Mouse (Mus musculus) E14TG2a.4 (cell line): ENCODE results near the gene Sgcb.

Source experiments
- H3K27me3 ChIP-seq: 2 replicates; pipeline ENCODE4 v1.6.1; 2014; ENCODE audit warnings: low read length, control low read depth; ENCODE audit not compliant: insufficient read depth
- H3K36me3 ChIP-seq: 2 replicates; pipeline ENCODE4 v1.6.1; 2014; ENCODE audit warnings: low read length, control low read depth; ENCODE audit not compliant: insufficient read depth
- H3K4me1 ChIP-seq: replicated peaks from 2 replicates; pipeline ENCODE4 v1.6.1; 2014; ENCODE audit warnings: low read depth, low read length, control low read depth
- H3K4me3 ChIP-seq: replicated peaks from 2 replicates; pipeline ENCODE4 v1.5.1; 2014; ENCODE audit warnings: mild to moderate bottlenecking, low read length
- H3K9me3 ChIP-seq: 2 replicates; pipeline ENCODE4 v1.6.1; 2014; ENCODE audit warnings: low read length, control low read depth
- CTCF ChIP-seq: conservative IDR thresholded peaks from 2 replicates; pipeline ENCODE4 v1.5.1; 2014; ENCODE audit warnings: low read length
- NANOG ChIP-seq: IDR thresholded peaks from 2 replicates; pipeline ENCODE4 v1.6.1; 2014; ENCODE audit warnings: borderline replicate concordance, low read length, mixed read lengths
- POU5F1 ChIP-seq: IDR thresholded peaks from 2 replicates; pipeline ENCODE4 v1.6.1; 2014; ENCODE audit warnings: low read length, borderline replicate concordance

Sgcb gene

DNA sequence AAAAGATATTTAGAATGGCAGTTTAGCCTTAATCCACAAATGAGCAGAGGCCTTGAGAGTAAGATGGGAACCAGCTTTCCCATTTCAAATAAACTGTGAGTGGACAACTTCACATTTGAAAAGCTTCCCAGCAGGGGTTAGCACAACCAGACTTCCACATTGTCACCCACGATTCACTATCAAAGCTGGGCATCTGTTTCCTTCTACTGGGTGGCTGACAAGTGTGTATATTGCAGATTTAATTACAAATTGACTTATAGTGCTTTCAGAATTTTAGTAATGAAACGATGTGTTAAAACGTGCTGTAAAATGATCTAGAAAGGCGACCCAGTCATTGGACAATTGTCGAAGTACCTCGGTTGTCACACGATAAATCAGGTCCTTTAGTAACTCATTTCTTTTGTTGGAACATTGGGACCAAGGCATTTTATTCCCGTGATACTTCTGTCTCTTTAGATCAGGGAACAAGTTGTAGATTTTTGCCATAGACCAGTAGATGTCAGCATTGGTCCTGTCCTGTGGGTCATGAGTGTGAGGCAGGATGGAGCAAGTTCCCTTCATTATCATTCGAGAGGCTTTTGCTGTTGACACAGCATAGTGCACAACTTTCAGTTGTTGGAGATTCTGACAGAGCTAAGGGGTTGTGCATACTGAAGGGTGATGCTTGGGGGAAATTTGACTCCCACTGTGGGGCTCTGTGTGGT lies 36.3 kb upstream of the Sgcb start:
- Histone ChIP-seq H3K9me3 (no peaks in the 10 kb centered on the region), H3K4me3 (no peak overlapping the region), H3K36me3 (no peaks in the 10 kb centered on the region), H3K4me1 (no peaks in the 10 kb centered on the region), H3K27me3 (no peaks in the 10 kb centered on the region)
- TF ChIP-seq POU5F1 (no peak), CTCF (no peak), NANOG (no peak)

DNA sequence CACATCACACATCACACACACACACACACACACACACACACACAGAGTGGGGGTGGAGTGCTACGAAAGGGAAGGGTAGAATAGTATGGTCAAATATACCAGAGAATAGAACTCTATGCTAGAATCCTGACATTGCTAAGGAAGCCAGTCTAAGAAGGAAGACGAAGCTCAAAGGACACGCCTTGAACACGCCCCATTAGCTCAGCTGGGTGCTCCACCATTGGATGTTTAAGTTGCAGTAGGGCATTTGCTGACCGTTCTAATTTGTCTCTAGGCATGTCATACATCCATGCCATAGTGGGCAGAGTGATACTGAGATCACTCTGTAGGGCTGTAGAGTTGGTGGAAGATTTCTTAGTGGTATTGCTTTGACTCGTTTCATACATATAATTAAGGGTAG lies 35.6 kb upstream of the Sgcb start:
- H3K9me3 ChIP-seq, result no peaks in the 10 kb centered on the region
- TF ChIP-seq CTCF, result no peak
- no peak for TF ChIP-seq POU5F1
- TF ChIP-seq NANOG, result no peak
- no peaks in the 10 kb centered on the region for H3K4me1 ChIP-seq
- no peaks in the 10 kb centered on the region for H3K27me3 ChIP-seq
- no peak overlapping the region for H3K4me3 ChIP-seq
- H3K36me3 ChIP-seq, result no peaks in the 10 kb centered on the region

DNA sequence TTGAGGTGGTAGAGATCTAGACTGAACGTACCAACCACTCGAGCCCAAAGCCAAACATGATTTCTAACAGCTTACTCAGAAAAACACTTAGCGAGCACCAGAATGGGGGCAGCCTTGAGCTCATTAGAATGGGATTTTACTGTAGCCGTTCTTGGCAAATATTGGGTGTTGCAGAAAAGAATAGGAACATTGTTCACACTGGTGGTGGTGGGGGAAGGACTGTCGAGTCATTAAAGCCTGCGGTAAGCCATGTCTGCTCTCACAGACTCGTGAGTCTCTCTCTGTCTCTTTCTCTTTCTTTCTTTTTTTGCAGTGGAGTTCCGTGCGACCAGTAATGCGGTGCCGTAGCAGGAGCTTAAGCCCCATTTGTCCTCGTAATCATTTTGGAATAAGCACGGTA lies 29.0 kb upstream of the Sgcb start:
- H3K9me3 ChIP-seq, result no peaks in the 10 kb centered on the region
- TF ChIP-seq CTCF (no peak), NANOG (no peak)

DNA sequence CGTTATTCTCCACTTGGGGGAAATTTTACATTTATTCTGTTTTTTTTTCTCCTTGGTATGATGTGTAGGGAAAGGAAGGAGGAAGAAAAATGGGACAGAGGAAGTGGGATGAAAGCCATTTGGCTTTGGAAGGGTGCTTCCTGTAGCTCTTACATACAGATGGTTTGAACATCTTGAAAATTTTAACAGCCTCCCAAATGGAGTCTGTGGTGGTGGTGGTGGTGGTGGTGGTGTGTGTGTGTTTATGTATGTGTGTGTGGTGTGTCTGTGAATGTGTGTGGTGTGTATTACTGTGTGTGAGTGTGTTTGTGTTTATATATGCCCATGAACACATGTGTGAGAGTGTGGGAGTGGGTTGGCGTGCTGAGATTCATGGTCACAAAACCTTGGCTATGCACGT lies 28.0 kb upstream of the Sgcb start:
- H3K4me3 ChIP-seq, result no peak overlapping the region
- peaks cover 8% of the 10 kb centered on the region; the same call in 1 of the 2 replicates for H3K27me3 ChIP-seq
- peaks cover 7% of the 10 kb centered on the region for H3K4me1 ChIP-seq
- H3K36me3 ChIP-seq, result no peaks in the 10 kb centered on the region
- H3K9me3 ChIP-seq, result no peaks in the 10 kb centered on the region
- TF ChIP-seq CTCF, result no peak
- TF ChIP-seq NANOG, result no peak
- TF ChIP-seq POU5F1, result no peak

More for the DNA sequence above, 29.0 kb upstream of the Sgcb start:
- H3K36me3 ChIP-seq, result no peaks in the 10 kb centered on the region
- H3K4me1 ChIP-seq, result peaks cover 7% of the 10 kb centered on the region
- peaks cover 5% of the 10 kb centered on the region; the same call in 1 of the 2 replicates for H3K27me3 ChIP-seq
- H3K4me3 ChIP-seq, result no peak overlapping the region

DNA sequence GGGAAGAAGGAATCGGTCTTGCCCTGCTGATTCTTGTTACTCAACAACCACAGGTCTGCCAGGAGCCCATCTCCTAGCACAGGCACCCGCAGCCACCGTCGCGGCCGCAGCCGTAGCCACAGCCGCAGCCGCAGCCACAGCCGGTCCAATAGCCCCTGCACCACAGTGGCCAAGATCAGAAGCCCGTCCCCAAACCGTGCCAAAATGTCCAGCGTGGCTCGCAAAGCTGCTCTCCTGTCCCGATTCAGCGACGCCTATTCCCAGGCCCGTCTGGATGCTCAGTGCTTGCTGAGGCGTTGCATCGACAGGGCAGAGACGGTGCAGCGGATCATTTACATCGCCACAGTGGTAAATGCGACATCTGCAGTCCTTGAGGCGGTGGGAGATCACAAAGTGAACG lies 21.8 kb upstream of the Sgcb start:
- H3K4me3 ChIP-seq, result peak overlapping the region; percentile 63
- H3K9me3 ChIP-seq, result no peaks in the 10 kb centered on the region
- peaks cover 23% of the 10 kb centered on the region for H3K27me3 ChIP-seq
- no peak for TF ChIP-seq NANOG
- no peak for TF ChIP-seq POU5F1
- no peak for TF ChIP-seq CTCF
- H3K36me3 ChIP-seq, result no peaks in the 10 kb centered on the region
- no peaks in the 10 kb centered on the region; the same call in 1 of the 2 replicates for H3K4me1 ChIP-seq

DNA sequence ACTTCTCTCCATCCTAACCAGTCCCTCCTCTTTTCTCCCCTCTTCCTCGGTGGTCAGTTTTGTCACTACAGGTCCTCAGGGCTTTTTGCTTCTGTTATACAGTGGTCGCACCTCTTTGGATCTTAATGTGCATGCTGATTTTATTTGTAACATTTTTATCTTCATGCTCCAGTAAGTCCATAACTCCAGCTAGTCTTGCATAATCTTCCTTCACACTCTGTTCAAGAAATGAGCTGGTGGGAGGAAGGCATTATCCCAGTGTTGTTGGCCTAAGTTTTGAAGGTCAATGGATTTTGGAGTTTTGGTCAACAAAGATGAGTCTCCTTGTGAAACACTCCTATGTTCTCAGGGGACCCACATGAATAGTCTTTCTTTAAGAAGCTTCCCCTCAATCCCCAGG lies 20.3 kb upstream of the Sgcb start:
- TF ChIP-seq POU5F1 (no peak), CTCF (no peak), NANOG (no peak)

DNA sequence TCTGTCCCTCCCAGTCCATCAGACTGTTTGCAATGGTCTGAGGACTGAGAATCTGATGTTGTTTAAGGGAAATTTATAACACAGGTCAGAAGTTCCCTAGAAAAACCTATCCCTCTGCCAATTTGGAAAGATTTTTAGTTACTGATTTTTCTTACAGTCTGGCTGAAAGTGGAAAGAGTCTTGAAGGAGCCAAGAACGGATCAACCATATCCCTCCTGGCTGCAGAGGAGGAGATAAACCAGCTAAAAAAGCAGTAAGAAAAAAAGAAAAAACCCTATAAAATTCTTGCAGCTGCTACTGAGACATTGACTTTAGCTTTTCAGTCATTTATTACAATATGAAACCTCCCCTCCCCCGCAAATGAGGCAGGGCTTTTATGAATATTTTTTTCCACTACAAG lies 19.1 kb upstream of the Sgcb start:
- Histone ChIP-seq H3K9me3 (no peaks in the 10 kb centered on the region), H3K36me3 (no peaks in the 10 kb centered on the region), H3K4me1 (no peaks in the 10 kb centered on the region; the same call in 1 of the 2 replicates), H3K27me3 (peaks cover 21% of the 10 kb centered on the region), H3K4me3 (no peak overlapping the region)
- no peak for TF ChIP-seq POU5F1
- no peak for TF ChIP-seq CTCF
- TF ChIP-seq NANOG, result no peak

More for the DNA sequence above, 20.3 kb upstream of the Sgcb start:
- H3K27me3 ChIP-seq, result peaks cover 26% of the 10 kb centered on the region
- no peaks in the 10 kb centered on the region for H3K9me3 ChIP-seq
- no peaks in the 10 kb centered on the region for H3K36me3 ChIP-seq
- no peak overlapping the region for H3K4me3 ChIP-seq
- no peaks in the 10 kb centered on the region; the same call in 1 of the 2 replicates for H3K4me1 ChIP-seq

DNA sequence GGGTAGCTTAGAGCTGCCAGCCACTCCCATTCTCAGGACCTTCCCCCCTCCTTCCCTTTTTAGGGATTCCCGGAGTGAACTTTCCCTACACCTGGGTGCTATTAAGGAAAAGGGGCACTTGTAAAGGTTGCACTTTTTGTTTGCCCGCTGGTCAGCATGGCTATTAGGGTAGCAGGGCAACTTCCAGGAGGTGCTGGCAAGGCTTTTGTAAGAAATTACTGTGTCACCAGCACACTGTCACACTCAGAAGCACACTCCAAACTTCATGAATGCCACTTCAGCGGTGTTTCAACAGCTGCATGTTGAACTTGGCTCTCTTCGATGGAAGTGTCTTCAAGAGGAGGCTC lies 4.2 kb upstream of the Sgcb start:
- Histone ChIP-seq H3K27me3 (peaks cover 76% of the 10 kb centered on the region), H3K9me3 (no peaks in the 10 kb centered on the region), H3K4me1 (peaks cover 26% of the 10 kb centered on the region), H3K4me3 (peak overlapping the region; percentile 76), H3K36me3 (no peaks in the 10 kb centered on the region)
- TF ChIP-seq NANOG (no peak), POU5F1 (no peak)

DNA sequence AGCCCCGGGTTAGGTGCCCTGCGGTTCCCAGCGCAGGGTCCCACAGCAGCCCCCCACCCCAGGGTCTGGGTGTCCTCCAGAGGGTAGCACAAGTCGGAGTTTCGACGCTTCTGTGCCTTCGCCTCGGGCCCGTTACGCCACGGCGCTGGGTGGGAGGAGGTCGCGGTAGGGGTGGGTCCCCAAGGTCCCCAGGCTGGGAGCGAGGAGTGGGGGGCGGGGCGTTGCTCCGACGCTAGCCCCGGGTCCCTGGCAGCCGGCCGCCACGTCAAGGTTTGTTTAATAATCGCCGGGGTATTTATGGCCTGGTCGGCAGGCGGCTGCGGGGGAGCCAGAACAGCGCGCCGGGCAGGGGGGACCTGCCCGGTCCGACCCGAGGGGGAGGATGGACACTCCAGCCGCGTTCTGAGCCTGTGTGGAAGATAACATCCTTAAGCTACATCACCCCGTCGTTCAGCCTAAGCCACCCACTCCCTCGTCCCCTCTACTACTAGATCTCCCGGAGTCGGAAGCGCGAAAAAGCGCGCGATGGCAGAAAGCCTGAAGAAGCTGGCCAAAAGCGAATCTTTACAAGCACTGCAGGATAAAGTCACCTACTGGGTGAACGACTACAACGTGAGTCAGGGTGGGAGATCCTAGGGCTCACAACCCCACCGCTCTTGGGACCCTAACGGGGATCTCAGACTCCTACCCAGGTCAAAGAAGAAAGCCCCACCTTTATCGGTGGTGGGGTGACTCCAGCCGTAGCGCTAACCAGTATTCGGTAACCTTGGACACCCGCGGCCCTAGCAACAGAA lies 3.7 kb upstream of the Sgcb start, which contains the start of gene Spata18:
TSS of gene Spata18 (plus strand) at position 319 of the 794 bp plus-strand sequence.
- peaks cover 81% of the 10 kb centered on the region for H3K27me3 ChIP-seq
- H3K9me3 ChIP-seq, result no peaks in the 10 kb centered on the region
- peak within 1 kb of the TSS; percentile 76 for H3K4me3 ChIP-seq
- H3K36me3 ChIP-seq, result no peaks in the 10 kb centered on the region
- no peak for TF ChIP-seq CTCF
- TF ChIP-seq NANOG, result no peak
- no peak for TF ChIP-seq POU5F1
- H3K4me1 ChIP-seq, result peaks cover 26% of the 10 kb centered on the region
